7 mouse cellular contexts compared by ENCODE assay signal in genomic region chr1:184441005-184441557, GRCm38 (mm10).
DNase-seq lines count a peak whose midpoint lies in the region; ATAC-seq lines count a peak whose summit lies in the region.

No protein-coding gene starts in this region.

- no peaks in the 10 kb centered on the region for H3K9me3 ChIP-seq in hindbrain, embryonic 12.5 days (replicated peaks)
- H3K9me3 ChIP-seq in liver, embryonic 12.5 days (replicated peaks): no peaks in the 10 kb centered on the region
- H3K9me3 ChIP-seq in neural tube, embryonic 13.5 days: no peaks in the 10 kb centered on the region

- H3K27me3 ChIP-seq in hindbrain, embryonic 12.5 days: no peaks in the 10 kb centered on the region
- H3K27me3 ChIP-seq in liver, embryonic 12.5 days (replicated peaks): no peaks in the 10 kb centered on the region; the same call in 1 of the 2 replicates
- peaks cover 18% of the 10 kb centered on the region for H3K27me3 ChIP-seq in neural tube, embryonic 13.5 days

- H3K4me1 ChIP-seq in hindbrain, embryonic 12.5 days: peaks cover 6% of the 10 kb centered on the region
- H3K4me1 ChIP-seq in liver, embryonic 12.5 days: no peaks in the 10 kb centered on the region
- H3K4me1 ChIP-seq in neural tube, embryonic 13.5 days (replicated peaks): peaks cover 8% of the 10 kb centered on the region

- H3K27ac ChIP-seq in hindbrain, embryonic 12.5 days: no peak overlapping the region
- H3K27ac ChIP-seq in liver, embryonic 12.5 days: no peak overlapping the region
- peak overlapping the region; percentile 65 for H3K27ac ChIP-seq in neural tube, embryonic 13.5 days (replicated peaks)

- ATAC-seq in hindbrain, embryonic 12.5 days (ENCODE audit: low FRiP score): peak; percentile 58
- no peak for ATAC-seq in liver, embryonic 12.5 days
- peak; percentile 91 for ATAC-seq in neural tube, embryonic 13.5 days (ENCODE audit: low read depth)
- no peak for ATAC-seq in cerebellum, adult (ENCODE audit: insufficient number of reproducible peaks, low FRiP score, low TSS enrichment)

- peak overlapping the region; percentile 17; the same call in 1 of the 2 replicates for H3K4me3 ChIP-seq in hindbrain, embryonic 12.5 days
- H3K4me3 ChIP-seq in liver, embryonic 12.5 days: no peak overlapping the region
- peak overlapping the region; percentile 42 for H3K4me3 ChIP-seq in neural tube, embryonic 13.5 days

- peak overlapping the region; percentile 49 for H3K4me2 ChIP-seq in hindbrain, embryonic 12.5 days (replicated peaks)
- peak overlapping the region; percentile 12; the same call in 1 of the 2 replicates for H3K4me2 ChIP-seq in liver, embryonic 12.5 days
- peak overlapping the region; percentile 70 for H3K4me2 ChIP-seq in neural tube, embryonic 13.5 days

- no peaks in the 10 kb centered on the region for H3K36me3 ChIP-seq in hindbrain, embryonic 12.5 days
- no peaks in the 10 kb centered on the region for H3K36me3 ChIP-seq in liver, embryonic 12.5 days
- H3K36me3 ChIP-seq in neural tube, embryonic 13.5 days: no peaks in the 10 kb centered on the region

- H3K9ac ChIP-seq in hindbrain, embryonic 12.5 days: no peak overlapping the region
- H3K9ac ChIP-seq in liver, embryonic 12.5 days: no peak overlapping the region
- H3K9ac ChIP-seq in neural tube, embryonic 13.5 days: peak overlapping the region; percentile 64

- 34% methylated on average over 18 of the region's 18 CpGs for WGBS in hindbrain, embryonic 12.5 days
- 48% methylated on average over 18 of the region's 18 CpGs for WGBS in liver, embryonic 12.5 days (ENCODE audit: insufficient replicate concordance)
- WGBS in neural tube, embryonic 13.5 days: 4% methylated on average over 18 of the region's 18 CpGs

- peak; percentile 30 for DNase-seq in urinary bladder, postnatal 14 days (ENCODE audit: low spot score)
- DNase-seq in urinary bladder, postnatal 4 days (ENCODE audit: low spot score in 2 of 2): no peak
- peak; percentile 23 for DNase-seq in embryo, embryonic 11.5 days (ENCODE audit: low read depth, low spot score)

Comparison
In these comparisons a context has a peak if more than half of its experiments do, and no peak if none do; other contexts are left out.
1. DNase-seq: peak in urinary bladder, postnatal 14 days (single experiment) and embryo, embryonic 11.5 days (single experiment); none in urinary bladder, postnatal 4 days (0 of 2).
2. ATAC-seq: peak in hindbrain, embryonic 12.5 days (single experiment) and neural tube, embryonic 13.5 days (single experiment); none in liver, embryonic 12.5 days (single experiment) and cerebellum, adult (single experiment).
3. H3K4me2 ChIP-seq: peak in every context shown above with its lines; median percentile 70 in neural tube, embryonic 13.5 days; 49 in hindbrain, embryonic 12.5 days; 12 in liver, embryonic 12.5 days.